Mouse (Mus musculus) megakaryocyte, embryonic 14.5 days (primary cell): ENCODE measurements around the gene Smg8.
A peak's percentile ranks its signal among the peaks of the same experiment; 100 is the strongest.

Experiments used
- FLI1 ChIP-seq: IDR thresholded peaks from 2 replicates; pipeline ENCODE4 v1.6.1; 2012; ENCODE audit warnings: low read length, inconsistent platforms, mixed read lengths
- GATA1 ChIP-seq: IDR thresholded peaks from 3 replicates; pipeline ENCODE4 v1.6.1; 2012; ENCODE audit warnings: mixed read lengths, low read length, inconsistent platforms, borderline replicate concordance

GRCm38 (mm10) chr11:87073866-87074440, 12.6 kb downstream of the Smg8 start, which contains the start of gene Gdpd1:
- TF ChIP-seq GATA1 = peak; percentile 77; the same call in 1 of the 3 replicates
- no peak for TF ChIP-seq FLI1
